Comparison of ENCODE assay signal across 10 mouse cellular contexts in genomic region chr12:84569976-84570693, GRCm38 (mm10). TPM values are rescaled to one million over a fixed set of nuclear protein-coding genes. Genes with fewer than 3 reads are reported as not detected.
DNase-seq lines count a peak whose midpoint lies in the region; ATAC-seq lines count a peak whose summit lies in the region.
"Had no signal": no experiment of that assay in that cellular context is flagged by ENCODE, and none has a peak within 500 bp of the region (broad histone marks: within the 10 kb centered on the region; RNA-seq: fewer than 3 reads in every experiment).

No protein-coding gene starts in this region.

- peak; percentile 15 for DNase-seq in kidney, postnatal 10 days
- no peak for DNase-seq in kidney, adult 18-20 months
- DNase-seq in limb, embryonic 10.5 days (ENCODE audit: low spot score) = peak; percentile 63
- DNase-seq in retina, embryonic 14.5 days (ENCODE audit: low spot score) = peak; percentile 51
- DNase-seq in urinary bladder, postnatal 25 days (ENCODE audit: low spot score) = no peak
- no peak for DNase-seq in left cerebral cortex, adult 9 months (ENCODE audit: low spot score in 2 of 2)
- DNase-seq: gastrocnemius, postnatal 14 days; lung, postnatal 14 days had no signal

- no peaks in the 10 kb centered on the region for H3K36me3 ChIP-seq in embryonic facial prominence, embryonic 13.5 days
- no peaks in the 10 kb centered on the region for H3K36me3 ChIP-seq in limb, embryonic 10.5 days

- peaks cover 31% of the 10 kb centered on the region for H3K4me1 ChIP-seq in embryonic facial prominence, embryonic 13.5 days
- peaks cover 32% of the 10 kb centered on the region for H3K4me1 ChIP-seq in limb, embryonic 10.5 days

- no peak overlapping the region for H3K27ac ChIP-seq in embryonic facial prominence, embryonic 13.5 days
- 0 out of 2 replicates have a peak overlapping the region, but pooled peaks have one; percentile 30 for H3K27ac ChIP-seq in limb, embryonic 10.5 days

- H3K27me3 ChIP-seq in embryonic facial prominence, embryonic 13.5 days = peaks cover 82% of the 10 kb centered on the region
- H3K27me3 ChIP-seq in limb, embryonic 10.5 days (ENCODE audit: low read depth, poor library complexity, severe bottlenecking) = peaks cover 96% of the 10 kb centered on the region

- no peak for ATAC-seq in embryonic facial prominence, embryonic 13.5 days (ENCODE audit: insufficient number of reproducible peaks, insufficient read depth, low FRiP score, low TSS enrichment, low read depth)

- H3K9me3 ChIP-seq in embryonic facial prominence, embryonic 13.5 days = no peaks in the 10 kb centered on the region
- no peaks in the 10 kb centered on the region for H3K9me3 ChIP-seq in limb, embryonic 10.5 days (replicated peaks)

- H3K4me3 ChIP-seq in embryonic facial prominence, embryonic 13.5 days = peak overlapping the region; percentile 29
- peak overlapping the region; percentile 28 for H3K4me3 ChIP-seq in limb, embryonic 10.5 days

- no peak overlapping the region for H3K9ac ChIP-seq in embryonic facial prominence, embryonic 13.5 days

- WGBS in embryonic facial prominence, embryonic 13.5 days = 1% methylated on average over 39 of the region's 40 CpGs
- WGBS in limb, embryonic 10.5 days = 1% methylated on average over 39 of the region's 40 CpGs

- H3K4me2 ChIP-seq in embryonic facial prominence, embryonic 13.5 days = peak overlapping the region; percentile 39

RNA-seq across cellular contexts. Expression of gene Vsx2, which starts 0.6 kb away (rescaled TPM):
- polyA plus RNA-seq in embryonic facial prominence, embryonic 13.5 days (2015; fragmentation: Nextera tagmentation; extraction: Ambion mirVana) = 0.10 and 0.20 TPM in 2 replicates
- polyA plus RNA-seq in limb, embryonic 10.5 days (2016; fragmentation: Nextera tagmentation; extraction: Ambion mirVana) = 0.33 TPM in 1 of 2 replicates, not detected in the other
- polyA plus RNA-seq: stomach, embryonic 16.5 days had no signal

RNA-seq across cellular contexts. Expression of gene Abcd4, which starts 47.1 kb away (rescaled TPM):
- polyA plus RNA-seq in embryonic facial prominence, embryonic 13.5 days (2015; fragmentation: Nextera tagmentation; extraction: Ambion mirVana) = 17.8 and 18.0 TPM in 2 replicates
- 12.3 and 13.5 TPM in 2 replicates for polyA plus RNA-seq in limb, embryonic 10.5 days (2016; fragmentation: Nextera tagmentation; extraction: Ambion mirVana)

Comparison
In these comparisons a context has a peak if more than half of its experiments do, and no peak if none do; other contexts are left out.
1. DNase-seq: peak in kidney, postnatal 10 days (single experiment), limb, embryonic 10.5 days (single experiment) and retina, embryonic 14.5 days (single experiment); none in kidney, adult 18-20 months (single experiment), urinary bladder, postnatal 25 days (single experiment) and left cerebral cortex, adult 9 months (0 of 2).